Mouse (Mus musculus) retina, postnatal 7 days (tissue): Measurements from ENCODE around the gene Rsrc1.
"Not testable (repeated sequence)": the region's sequence is repeated elsewhere in the genome, so short reads cannot be mapped to it uniquely, and the experiment has no call there.

ENCODE experiments used
- DNase-seq: peaks from one replicate; pipeline ENCODE4 v3.0.0-alpha.2; 2012; ENCODE audit warnings: low read depth, low spot score

Rsrc1 gene

DNA sequence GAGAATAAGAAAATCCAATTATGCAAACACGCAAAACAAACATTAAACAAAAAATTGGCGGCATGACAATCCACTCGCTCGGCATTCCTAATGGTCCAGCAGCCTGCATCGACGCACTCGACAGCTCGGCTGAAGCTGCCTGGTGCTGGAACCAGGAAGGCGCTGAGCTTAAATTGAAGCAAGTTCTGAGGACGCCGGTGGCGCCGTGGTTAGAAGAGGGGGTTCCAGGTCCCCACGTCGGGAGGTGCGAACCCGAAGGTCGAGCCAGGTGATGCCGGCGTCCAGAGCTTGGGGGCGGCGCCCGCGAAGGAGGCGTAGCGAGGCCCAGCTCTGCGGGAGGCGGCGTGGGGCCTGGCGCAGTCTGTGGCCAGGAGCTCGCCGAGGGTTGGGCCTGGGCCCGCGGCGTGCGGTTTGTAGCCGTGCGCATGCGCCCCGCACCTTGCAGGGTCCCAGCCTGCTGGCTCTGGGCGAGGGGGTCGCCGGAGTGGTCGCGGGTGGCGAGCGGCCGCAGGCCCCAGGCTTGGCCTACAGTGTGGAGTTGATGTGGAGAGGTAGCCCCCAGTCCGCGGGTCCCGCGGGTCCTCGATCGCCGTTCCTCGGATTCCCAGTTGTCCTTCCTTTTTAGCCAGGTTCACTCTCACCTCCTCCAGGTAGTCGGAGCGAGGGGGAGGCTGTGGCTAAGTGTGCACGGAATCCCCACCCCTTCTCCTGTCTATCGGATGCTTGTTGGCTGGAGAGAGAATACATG lies 4.5 kb downstream of the Rsrc1 start:
- no peak for DNase-seq

- DNase-seq: no peak
Measured at GRCm38 (mm10) chr3:66986287-66986560, 5.0 kb downstream of the Rsrc1 start.

DNA sequence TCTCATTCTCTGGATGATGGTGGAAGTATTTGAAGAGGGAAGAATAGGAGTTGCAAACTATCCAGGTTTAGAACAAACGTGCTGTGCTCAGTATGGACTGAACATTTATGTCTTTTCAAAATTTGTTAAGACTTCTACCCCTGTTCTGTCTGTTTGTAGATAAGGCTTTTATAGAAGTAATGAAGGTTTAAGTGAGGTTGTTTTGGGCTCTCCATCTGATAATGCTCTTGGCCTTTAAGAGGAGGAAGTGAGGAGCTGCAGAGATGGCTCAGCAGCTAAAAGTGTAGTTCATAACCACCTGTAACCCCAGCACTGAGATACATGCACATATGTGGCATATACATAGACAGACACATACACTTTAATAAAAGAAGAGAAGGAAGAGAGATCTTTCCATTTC lies 15.6 kb downstream of the Rsrc1 start:
- DNase-seq: no peak

GRCm38 (mm10) chr3:67036387-67037062 lies 55.3 kb downstream of the Rsrc1 start:
- no peak for DNase-seq

DNA sequence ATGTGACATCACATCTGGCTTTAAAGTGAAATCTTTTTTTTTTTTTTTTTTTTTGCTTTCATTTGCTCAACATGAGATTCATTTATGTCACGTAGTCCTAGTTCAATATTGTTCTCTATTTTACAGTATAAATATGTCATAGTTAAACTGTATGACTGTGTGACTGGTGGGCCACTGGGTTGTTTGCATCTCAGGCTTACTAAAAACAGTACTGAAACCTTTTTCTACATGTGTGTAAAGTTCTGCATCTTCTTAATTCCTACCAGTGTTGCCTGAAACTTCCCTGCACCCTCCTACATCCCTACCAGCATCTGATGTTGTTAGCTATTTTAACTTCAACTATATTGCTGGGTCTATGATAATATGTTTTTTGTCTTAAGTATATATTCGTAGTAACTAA lies 78.6 kb downstream of the Rsrc1 start:
- no peak for DNase-seq

- no peak for DNase-seq
Measured at GRCm38 (mm10) chr3:67070575-67071488, 89.6 kb downstream of the Rsrc1 start.

- not testable (repeated sequence) for DNase-seq
Measured at GRCm38 (mm10) chr3:67073653-67074052, 92.5 kb downstream of the Rsrc1 start.

- DNase-seq: no peak
Measured at GRCm38 (mm10) chr3:67075484-67075883, 94.3 kb downstream of the Rsrc1 start.

DNA sequence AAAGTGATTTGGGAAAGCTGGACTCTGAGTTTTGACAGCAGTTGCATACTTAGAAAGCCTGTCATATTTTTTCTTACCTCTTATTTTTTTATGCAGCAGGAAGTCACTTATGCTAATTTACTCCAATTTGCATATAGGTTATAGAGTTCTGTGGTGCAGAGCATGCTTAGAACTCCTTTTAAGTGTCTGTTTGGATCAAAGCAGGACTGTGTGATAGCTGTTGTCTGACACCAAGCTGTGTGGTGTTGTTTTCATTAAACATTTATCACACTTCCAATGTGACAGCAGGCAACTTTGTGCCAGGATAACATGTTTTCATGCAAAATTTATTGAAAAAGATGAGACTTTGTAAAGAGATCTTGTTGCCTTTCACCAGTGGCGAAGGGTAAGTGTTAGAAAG lies 103.6 kb downstream of the Rsrc1 start:
- no peak for DNase-seq

DNA sequence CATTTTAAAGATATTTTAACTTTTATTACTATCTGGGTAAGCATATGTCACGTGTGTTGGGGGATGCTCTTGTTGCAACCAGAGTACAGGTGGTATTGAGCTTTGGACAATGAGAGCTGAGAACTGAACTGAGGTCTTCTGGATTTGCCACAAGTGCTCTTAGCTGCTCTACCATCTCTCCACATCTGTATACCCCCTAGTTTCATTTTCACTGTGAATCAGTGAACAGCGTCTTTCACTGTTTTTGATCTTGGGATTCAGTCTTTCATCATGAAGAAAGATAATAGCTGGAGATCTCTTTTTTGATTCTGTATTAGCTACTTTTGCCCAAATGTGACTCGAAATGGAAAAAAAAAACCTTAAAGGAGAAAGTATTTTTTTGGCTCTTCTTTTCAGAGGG lies 127.2 kb downstream of the Rsrc1 start:
- DNase-seq: no peak

DNA sequence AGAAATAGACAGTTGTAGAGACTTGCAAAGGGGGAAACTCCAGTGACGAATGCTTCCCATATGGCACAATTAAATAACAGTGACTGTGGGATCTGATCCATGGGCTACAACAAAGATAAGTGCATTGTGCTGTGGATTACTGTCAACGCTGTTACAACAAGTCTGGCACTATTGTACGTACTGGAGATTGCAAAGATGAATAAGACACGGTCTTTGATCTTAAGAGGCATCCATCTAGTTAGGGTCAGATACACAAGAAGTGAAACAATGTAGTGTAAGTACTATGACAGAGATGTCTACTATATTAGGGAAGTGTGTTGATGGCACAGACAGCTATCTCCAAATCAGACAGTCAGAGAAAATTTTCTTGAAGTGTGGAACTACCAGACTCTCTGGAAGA lies 135.1 kb downstream of the Rsrc1 start:
- DNase-seq: no peak

- DNase-seq: no peak
Measured at GRCm38 (mm10) chr3:67132521-67132920, 151.3 kb downstream of the Rsrc1 start.

GRCm38 (mm10) chr3:67135749-67136375 lies 154.7 kb downstream of the Rsrc1 start:
- DNase-seq: no peak

DNA sequence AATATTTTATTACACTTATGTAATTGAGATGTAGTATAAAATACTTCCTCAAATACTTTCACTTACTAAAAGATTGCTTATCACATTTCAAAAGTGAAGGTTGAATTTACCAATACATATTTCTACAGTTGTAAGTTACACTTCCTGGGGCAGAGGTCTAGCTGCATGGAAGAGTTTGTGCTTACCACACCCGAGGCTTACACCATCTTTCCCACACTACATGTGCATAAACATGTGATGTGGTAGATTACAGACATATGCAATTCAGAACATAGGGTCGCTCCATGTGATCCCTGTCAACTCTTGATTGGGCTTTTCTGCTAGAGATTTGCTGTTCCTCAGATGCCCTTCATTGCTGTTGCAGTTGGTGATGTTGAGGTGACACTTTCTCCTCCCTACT lies 163.8 kb downstream of the Rsrc1 start:
- DNase-seq: no peak

DNA sequence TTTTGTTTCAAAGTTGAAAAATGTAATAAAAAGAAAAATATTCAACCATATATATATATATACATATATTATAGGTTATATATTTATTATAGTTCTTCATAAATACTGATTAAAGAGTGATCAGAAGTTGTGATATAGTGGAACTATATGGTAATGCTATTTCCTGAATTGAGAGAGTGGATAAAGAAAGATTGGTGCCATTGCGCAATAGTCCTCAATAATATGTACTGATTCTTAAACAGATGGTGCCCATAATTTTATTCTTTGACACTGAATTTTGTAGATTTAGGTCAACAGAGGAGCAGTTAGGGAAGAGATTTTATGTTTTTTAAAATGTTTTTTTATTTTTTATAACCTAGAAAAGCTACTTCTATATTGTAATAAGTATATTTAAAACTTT lies 165.1 kb downstream of the Rsrc1 start:
- no peak for DNase-seq

DNA sequence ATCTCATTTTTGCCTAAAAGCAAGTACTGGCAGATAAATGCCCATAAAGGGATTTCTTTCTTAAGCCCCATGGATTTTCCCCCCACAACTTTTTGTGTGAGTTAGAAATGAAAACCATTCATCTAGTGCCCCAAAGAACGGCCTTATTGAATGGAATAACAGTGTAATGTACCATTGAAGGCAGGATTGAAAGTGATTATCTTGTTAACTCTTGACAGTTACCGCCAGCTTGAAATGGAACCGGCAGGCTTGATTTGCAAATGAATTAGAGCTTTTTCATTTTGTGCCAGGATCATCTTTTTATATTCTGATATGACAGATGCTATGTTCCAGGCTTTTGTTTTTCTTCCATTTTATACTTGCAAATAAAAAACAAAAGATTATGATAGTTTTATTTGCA lies 166.1 kb downstream of the Rsrc1 start:
- DNase-seq: no peak

- DNase-seq: peak; percentile 9
Measured at GRCm38 (mm10) chr3:67197179-67197578, 216.0 kb downstream of the Rsrc1 start.

DNA sequence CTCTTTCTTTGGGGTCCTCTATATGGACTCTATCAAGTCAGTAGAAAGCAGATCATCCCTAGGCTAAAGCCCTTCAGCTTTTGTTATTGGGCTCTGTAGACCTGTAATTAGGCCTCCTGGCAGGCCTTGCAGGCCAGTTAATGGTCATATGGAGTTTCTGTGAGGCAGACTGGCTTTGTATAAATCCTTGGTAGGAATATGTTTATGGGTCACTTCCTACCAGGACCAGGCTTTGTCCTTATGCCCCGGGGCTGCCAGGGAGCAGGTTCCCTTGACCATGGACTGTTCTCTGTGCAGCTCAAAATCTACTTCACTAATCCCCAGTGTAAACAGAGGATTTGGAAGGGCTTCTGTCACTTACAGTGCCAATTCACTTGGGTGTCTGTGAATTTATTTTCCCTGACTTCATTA lies 231.9 kb downstream of the Rsrc1 start:
- peak; percentile 5 for DNase-seq

- DNase-seq: no peak
Measured at GRCm38 (mm10) chr3:67232617-67233241, 251.5 kb downstream of the Rsrc1 start.

DNA sequence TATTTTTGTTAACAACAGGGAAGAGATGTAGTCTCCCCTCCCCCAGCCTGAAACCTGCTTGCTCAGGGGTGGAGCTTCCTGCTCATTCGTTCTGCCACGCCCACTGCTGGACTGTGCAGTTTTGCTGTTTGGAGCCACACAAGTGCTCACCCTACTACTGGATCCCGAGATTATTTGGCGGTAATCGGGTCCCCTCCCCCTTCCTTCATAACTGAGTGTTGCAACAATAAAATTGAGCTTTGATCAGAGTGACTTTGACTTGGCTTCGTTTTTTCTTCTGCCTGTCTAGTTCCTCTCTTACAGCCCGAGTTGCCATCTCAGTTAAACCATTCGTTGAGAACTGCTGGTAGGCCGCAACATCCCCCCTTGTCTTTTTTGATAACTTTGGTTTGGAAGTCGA lies 261.3 kb downstream of the Rsrc1 start:
- not testable (repeated sequence) for DNase-seq

DNA sequence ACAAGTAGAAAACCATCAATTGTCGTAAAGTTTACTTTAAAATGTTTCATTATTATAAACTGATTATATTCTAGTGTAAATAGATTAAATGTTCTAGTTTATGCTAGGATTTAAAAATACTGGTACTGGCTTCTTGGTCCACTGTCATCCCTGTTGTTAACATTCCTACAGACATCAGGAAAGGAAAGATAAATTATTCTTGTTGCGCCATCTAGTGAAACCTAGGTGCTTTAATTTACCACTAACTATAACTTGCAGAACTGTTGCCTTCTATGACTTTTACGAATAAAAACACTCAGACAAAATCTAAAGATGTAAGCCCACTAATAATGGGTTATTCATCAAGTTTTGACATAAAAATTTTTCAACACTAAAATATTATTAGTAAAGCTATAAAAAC lies 286.3 kb downstream of the Rsrc1 start:
- peak; percentile 0 for DNase-seq

GRCm38 (mm10) chr3:67279781-67280180 lies 298.6 kb downstream of the Rsrc1 start:
- DNase-seq: no peak
